Mouse (Mus musculus) G1E (cell line): ENCODE measurements around the gene Ctsc. TPM values are rescaled to one million over a fixed set of nuclear protein-coding genes. Genes with fewer than 3 reads are reported as not detected.
"Not testable (repeated sequence)": the region's sequence is repeated elsewhere in the genome, so short reads cannot be mapped to it uniquely, and the experiment has no call there.

Source experiments
- ATAC-seq: 2 replicates; pipeline ENCODE4 v1.8.0; 2016; ENCODE audit warnings: mild to moderate bottlenecking; ENCODE audit not compliant: insufficient number of reproducible peaks, poor library complexity, low FRiP score, severe bottlenecking; ENCODE audit errors: extremely low read depth
- DNase-seq: peaks from one replicate; pipeline ENCODE4 v3.0.0; 2012; ENCODE audit warnings: low spot score
- H3K27me3 ChIP-seq: 2 replicates; pipeline ENCODE4 v1.6.1; 2012; ENCODE audit warnings: mild to moderate bottlenecking, low read length, inconsistent platforms; ENCODE audit not compliant: insufficient read depth
- H3K36me3 ChIP-seq: replicated peaks from 2 replicates; pipeline ENCODE3; 2012; ENCODE audit warnings: mild to moderate bottlenecking, inconsistent platforms
- H3K4me1 ChIP-seq: 2 replicates; pipeline ENCODE4 v1.6.1; 2012; ENCODE audit warnings: low read depth, low read length, inconsistent platforms, mixed read lengths; ENCODE audit not compliant: insufficient read depth
- H3K4me3 ChIP-seq: 2 replicates; pipeline ENCODE4 v1.5.1; 2012; ENCODE audit warnings: low read depth, mild to moderate bottlenecking, inconsistent platforms, low read length, moderate library complexity, mixed read lengths
- H3K9me3 ChIP-seq: replicated peaks from 2 replicates; pipeline ENCODE4 v1.6.1; 2012; ENCODE audit warnings: inconsistent platforms
- CTCF ChIP-seq: IDR thresholded peaks from 2 replicates; pipeline ENCODE4 v1.5.1; 2012; ENCODE audit warnings: low read depth, low read length, inconsistent platforms, mixed read lengths
- GATA1 ChIP-seq: IDR thresholded peaks from 2 replicates; pipeline ENCODE4 v1.6.1; 2012; ENCODE audit warnings: borderline replicate concordance, low read length, inconsistent platforms, mixed read lengths
- GATA2 ChIP-seq: IDR thresholded peaks from 2 replicates; pipeline ENCODE4 v1.6.1; 2012; ENCODE audit warnings: low read depth, low read length, inconsistent platforms, borderline replicate concordance
- POLR2AphosphoS5 ChIP-seq: IDR thresholded peaks from 2 replicates; pipeline ENCODE4 v1.6.1; 2012; ENCODE audit warnings: low read depth, low read length, inconsistent platforms; ENCODE audit not compliant: insufficient replicate concordance
- TAL1 ChIP-seq: conservative IDR thresholded peaks from 2 replicates; pipeline ENCODE4 v1.6.1; 2012; ENCODE audit warnings: low read depth, low read length, inconsistent platforms, mixed read lengths
- polyA plus RNA-seq: library from polyadenylated mRNA; stranded (reverse); fragments of >175 nt; gene quantifications from 2 replicates; pipeline ENCODE4 v1.2.3, GENCODE M21; 2012
- total RNA-seq, 2 experiments: library from RNA; stranded (forward) in 1 of 2; stranded (reverse) in 1 of 2; fragments of 200-1000 nt in 1 of 2; fragments of >200 nt in 1 of 2; fragmentation: Nextera tagmentation in 1 of 2; gene quantifications; 2 replicates each; pipeline ENCODE4 v1.2.3; 2014 to 2017

Gene Ctsc
- total RNA-seq (2014; fragmentation: Nextera tagmentation) (not detected in 2 replicates), total RNA-seq (2017) (0.06 and 0.11 TPM in 2 replicates), polyA plus RNA-seq (0.25 TPM in 1 of 2 replicates, not detected in the other)

- TF ChIP-seq GATA1 (no peak), CTCF (no peak), GATA2 (no peak), POLR2AphosphoS5 (no peak), TAL1 (no peak)
- Histone ChIP-seq H3K9me3 (peaks cover 5% of the 10 kb centered on the region; the same call in 1 of the 2 replicates), H3K36me3 (no peaks in the 10 kb centered on the region), H3K4me1 (peaks cover 11% of the 10 kb centered on the region), H3K27me3 (no peaks in the 10 kb centered on the region), H3K4me3 (peak within 1 kb of the TSS; percentile 23; the same call in 1 of the 2 replicates)
- DNase-seq (no peak), ATAC-seq (no peak)
Measured at GRCm38 (mm10) chr7:88277858-88278627, at the start of gene Ctsc. Ctsc (plus strand) TSS chr7:88278085.

DNA sequence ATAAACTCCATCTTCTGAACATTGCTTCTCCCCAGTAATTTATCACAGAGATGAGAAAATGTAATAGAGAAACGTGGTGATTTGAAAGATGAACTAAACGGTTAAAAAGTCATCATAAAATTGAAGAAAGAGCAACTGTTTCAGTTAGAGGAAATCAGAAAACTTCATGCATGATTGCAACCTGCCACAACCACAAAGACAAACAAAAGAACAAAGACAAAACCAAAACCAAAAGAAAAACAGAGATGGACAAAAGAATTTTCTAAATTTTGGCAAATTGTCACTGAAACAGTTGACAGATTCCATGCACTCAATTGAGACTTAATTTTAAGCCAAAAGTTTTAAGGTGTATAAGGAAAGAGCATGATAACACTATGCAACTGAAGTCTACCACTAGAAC is 48.8 kb upstream of the Ctsc start:
- H3K4me3 ChIP-seq: no peak overlapping the region
- no peaks in the 10 kb centered on the region for H3K27me3 ChIP-seq
- ATAC-seq (no peak), DNase-seq (no peak)
- no peaks in the 10 kb centered on the region for H3K36me3 ChIP-seq
- H3K9me3 ChIP-seq: no peaks in the 10 kb centered on the region
- no peaks in the 10 kb centered on the region for H3K4me1 ChIP-seq
- TF ChIP-seq POLR2AphosphoS5 (no peak), GATA2 (no peak), TAL1 (no peak), GATA1 (no peak)

GRCm38 (mm10) chr7:88230121-88230520 is 47.8 kb upstream of the Ctsc start:
- ATAC-seq (no peak), DNase-seq (no peak)
- Histone ChIP-seq H3K36me3 (no peaks in the 10 kb centered on the region), H3K9me3 (no peaks in the 10 kb centered on the region), H3K27me3 (no peaks in the 10 kb centered on the region), H3K4me3 (no peak overlapping the region), H3K4me1 (no peaks in the 10 kb centered on the region)
- TF ChIP-seq GATA2 (no peak), POLR2AphosphoS5 (no peak), CTCF (no peak), GATA1 (no peak), TAL1 (no peak)

- TF ChIP-seq CTCF: no peak
- no peak for TF ChIP-seq TAL1
- no peak for TF ChIP-seq GATA1
- no peak for TF ChIP-seq POLR2AphosphoS5
- TF ChIP-seq GATA2: no peak
- ATAC-seq: no peak
- H3K9me3 ChIP-seq: no peaks in the 10 kb centered on the region
- no peak overlapping the region for H3K4me3 ChIP-seq
- H3K36me3 ChIP-seq: no peaks in the 10 kb centered on the region
- DNase-seq: no peak
- no peaks in the 10 kb centered on the region for H3K27me3 ChIP-seq
- no peaks in the 10 kb centered on the region for H3K4me1 ChIP-seq
Measured at GRCm38 (mm10) chr7:88230756-88231522, 46.9 kb upstream of the Ctsc start.

DNA sequence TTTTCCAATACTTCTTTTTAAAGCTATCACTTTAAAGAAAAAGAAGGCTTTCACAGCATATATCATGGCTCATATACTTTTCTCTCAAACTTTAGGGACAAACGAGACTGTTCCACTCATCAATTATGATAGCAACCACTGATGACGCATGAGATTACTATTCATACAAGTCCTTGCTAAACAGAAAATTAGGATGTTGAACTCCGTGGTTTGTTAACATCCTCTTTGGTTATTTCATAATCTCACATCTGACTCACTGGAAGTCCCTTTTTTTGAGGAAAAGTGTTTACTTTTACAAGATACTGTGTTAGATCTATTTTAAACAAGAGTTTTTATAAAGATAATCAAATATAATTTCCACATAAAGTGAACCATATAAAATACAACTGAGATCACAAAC is 34.8 kb upstream of the Ctsc start:
- H3K36me3 ChIP-seq: no peaks in the 10 kb centered on the region
- DNase-seq (no peak), ATAC-seq (no peak)
- TF ChIP-seq GATA2 (no peak), TAL1 (no peak), CTCF (no peak), POLR2AphosphoS5 (no peak)
- H3K4me1 ChIP-seq: no peaks in the 10 kb centered on the region
- no peak overlapping the region for H3K4me3 ChIP-seq
- no peaks in the 10 kb centered on the region for H3K9me3 ChIP-seq
- H3K27me3 ChIP-seq: no peaks in the 10 kb centered on the region

- no peaks in the 10 kb centered on the region for H3K36me3 ChIP-seq
- ATAC-seq (no peak), DNase-seq (no peak)
- H3K4me3 ChIP-seq: no peak overlapping the region
- no peaks in the 10 kb centered on the region for H3K4me1 ChIP-seq
- no peaks in the 10 kb centered on the region for H3K9me3 ChIP-seq
- TF ChIP-seq GATA1 (no peak), TAL1 (no peak), GATA2 (no peak), POLR2AphosphoS5 (no peak), CTCF (no peak)
- no peaks in the 10 kb centered on the region for H3K27me3 ChIP-seq
Measured at GRCm38 (mm10) chr7:88244462-88244861, 33.4 kb upstream of the Ctsc start.

DNA sequence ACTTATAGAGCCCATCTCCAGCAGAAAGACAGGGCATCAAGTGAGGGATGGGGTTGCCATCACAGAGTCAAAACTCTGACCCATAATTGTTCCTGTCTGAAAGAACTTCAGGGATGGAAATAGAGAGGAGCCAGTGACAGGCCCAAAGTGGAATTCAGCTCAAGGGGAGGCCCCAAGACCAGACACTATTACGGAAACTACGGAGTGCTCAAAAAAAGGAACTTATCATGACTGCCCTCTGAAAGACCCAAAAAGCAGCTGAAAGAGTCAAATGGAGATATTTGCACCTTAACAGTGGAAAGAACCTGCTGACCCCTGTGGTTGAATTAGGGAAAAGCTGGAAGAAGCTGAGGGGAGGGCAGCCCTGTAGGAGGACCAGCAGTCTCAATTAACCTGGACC is 27.5 kb upstream of the Ctsc start:
- not testable (repeated sequence) for ATAC-seq, DNase-seq

More for the DNA sequence above, 27.5 kb upstream of the Ctsc start:
- not testable (repeated sequence) for H3K36me3 ChIP-seq, H3K4me3 ChIP-seq, H3K4me1 ChIP-seq, H3K9me3 ChIP-seq, H3K27me3 ChIP-seq
